Comparison of ENCODE assay signal across 23 mouse cellular contexts in the genomic region with DNA sequence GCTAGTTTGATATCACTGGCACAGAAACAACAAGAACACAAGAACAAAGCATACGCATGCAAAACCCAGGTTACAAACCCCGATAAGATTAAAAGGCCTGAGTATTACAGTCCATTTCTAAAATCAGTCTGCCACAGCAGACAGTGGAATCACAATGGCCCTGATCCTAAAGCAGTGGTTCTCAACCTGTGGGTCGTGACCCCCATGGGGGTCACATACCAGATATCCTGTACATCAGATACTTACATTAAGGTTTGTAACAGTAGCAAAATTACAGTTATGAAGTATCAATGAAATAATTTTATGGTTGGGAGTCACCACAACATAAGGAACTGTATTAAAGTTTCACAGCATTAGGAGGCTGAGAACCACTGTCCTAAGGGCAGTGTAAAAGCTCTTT.
A peak's percentile ranks its signal among the peaks of the same experiment; 100 is the strongest.
DNase-seq lines count a peak whose midpoint lies in the region; ATAC-seq and TF ChIP-seq lines count a peak whose summit lies in the region.
"Had no signal": no experiment of that assay in that cellular context is flagged by ENCODE, and none has a peak within 500 bp of the region (broad histone marks: within the 10 kb centered on the region; RNA-seq: fewer than 3 reads in every experiment).

No protein-coding gene starts in this region.

- no peaks in the 10 kb centered on the region for H3K9me3 ChIP-seq in heart, embryonic 10.5 days
- H3K9me3 ChIP-seq in heart, embryonic 11.5 days (replicated peaks; ENCODE audit: control insufficient read depth, low read length): no peaks in the 10 kb centered on the region
- H3K9me3 ChIP-seq in liver, embryonic 13.5 days (replicated peaks): no peaks in the 10 kb centered on the region
- H3K9me3 ChIP-seq in liver, postnatal 0 days (ENCODE audit: low read length): no peaks in the 10 kb centered on the region
- no peaks in the 10 kb centered on the region for H3K9me3 ChIP-seq in ES-E14 (ENCODE audit: control insufficient read depth, insufficient read depth, low read depth, low read length)
- H3K9me3 ChIP-seq in liver, embryonic 15.5 days (replicated peaks): no peaks in the 10 kb centered on the region
- H3K9me3 ChIP-seq: embryonic facial prominence, embryonic 10.5 days; embryonic facial prominence, embryonic 12.5 days; forebrain, embryonic 13.5 days; forebrain, embryonic 15.5 days; G1E had no signal

- H3K4me3 ChIP-seq in heart, embryonic 10.5 days: no peak overlapping the region
- no peak overlapping the region for H3K4me3 ChIP-seq in heart, embryonic 11.5 days (ENCODE audit: low read depth, low read length)
- H3K4me3 ChIP-seq in liver, embryonic 13.5 days (replicated peaks): no peak overlapping the region
- H3K4me3 ChIP-seq in liver, postnatal 0 days (ENCODE audit: low read depth, low read length): no peak overlapping the region
- no peak overlapping the region for H3K4me3 ChIP-seq in ES-E14 (ENCODE audit: insufficient read depth in 1 of 2, low read depth in 1 of 2, low read length in 2 of 2, poor library complexity in 1 of 2, severe bottlenecking in 1 of 2)
- no peak overlapping the region for H3K4me3 ChIP-seq in liver, embryonic 15.5 days (replicated peaks)
- H3K4me3 ChIP-seq: embryonic facial prominence, embryonic 10.5 days; embryonic facial prominence, embryonic 12.5 days; forebrain, embryonic 13.5 days; forebrain, embryonic 15.5 days had no signal

- H3K4me1 ChIP-seq in heart, embryonic 10.5 days: peaks cover 54% of the 10 kb centered on the region
- H3K4me1 ChIP-seq in heart, embryonic 11.5 days (ENCODE audit: control insufficient read depth, insufficient read depth, low read length): peaks cover 34% of the 10 kb centered on the region
- H3K4me1 ChIP-seq in liver, embryonic 13.5 days (replicated peaks): peaks cover 89% of the 10 kb centered on the region
- peaks cover 28% of the 10 kb centered on the region for H3K4me1 ChIP-seq in liver, postnatal 0 days (ENCODE audit: insufficient read depth)
- no peaks in the 10 kb centered on the region for H3K4me1 ChIP-seq in ES-E14 (ENCODE audit: control insufficient read depth in 2 of 2, insufficient read depth in 2 of 2, low read length in 2 of 2, poor library complexity in 1 of 2)
- peaks cover 80% of the 10 kb centered on the region for H3K4me1 ChIP-seq in liver, embryonic 15.5 days (replicated peaks)

- no peak for DNase-seq in heart, embryonic 10.5 days (ENCODE audit: low spot score)
- no peak for DNase-seq in liver, embryonic 13.5 days
- no peak for DNase-seq in liver, postnatal 0 days
- DNase-seq in ES-E14 (ENCODE audit: low read depth, low spot score): no peak
- DNase-seq in kidney, adult 9 months: no peak
- no peak for DNase-seq in frontal cortex, postnatal 36 days (ENCODE audit: low spot score in 2 of 2)
- DNase-seq: adrenal gland, adult 8-10 months; adrenal gland, postnatal 14 days; adrenal gland, postnatal 36 days; cerebellum, adult 11-12 months; cerebellum, adult 2 months; cerebellum, adult 9-10 months; cerebellum, postnatal 10 days; cerebellum, postnatal 25 days had no signal

- no peak for TF ChIP-seq CTCF in liver, postnatal 0 days (IDR thresholded peaks at IDR 0.05; ENCODE audit: low read depth)

- H3K27ac ChIP-seq in heart, embryonic 10.5 days: 0 out of 2 replicates have a peak overlapping the region, but pooled peaks have one; percentile 11
- no peak overlapping the region for H3K27ac ChIP-seq in heart, embryonic 11.5 days (ENCODE audit: low read depth, low read length)
- peak overlapping the region; percentile 100 for H3K27ac ChIP-seq in liver, embryonic 13.5 days
- no peak overlapping the region for H3K27ac ChIP-seq in liver, postnatal 0 days (ENCODE audit: low read depth)
- no peak overlapping the region for H3K27ac ChIP-seq in ES-E14 (ENCODE audit: insufficient read depth, low read depth, low read length, poor library complexity, severe bottlenecking)
- peak overlapping the region; percentile 58 for H3K27ac ChIP-seq in liver, embryonic 15.5 days (replicated peaks)
- H3K27ac ChIP-seq: embryonic facial prominence, embryonic 10.5 days; embryonic facial prominence, embryonic 12.5 days; forebrain, embryonic 13.5 days; forebrain, embryonic 15.5 days had no signal

- whole genome bisulfite sequencing in heart, embryonic 10.5 days: 93% methylated on average over 3 of the region's 3 CpGs
- WGBS in heart, embryonic 11.5 days (ENCODE audit: insufficient replicate concordance): 88% methylated on average over 3 of the region's 3 CpGs
- 75% methylated on average over 3 of the region's 3 CpGs for whole genome bisulfite sequencing in liver, embryonic 13.5 days (ENCODE audit: insufficient replicate concordance)
- WGBS in liver, postnatal 0 days (ENCODE audit: insufficient replicate concordance): 70% methylated on average over 3 of the region's 3 CpGs
- WGBS in liver, embryonic 15.5 days (ENCODE audit: insufficient replicate concordance): 63% methylated on average over 3 of the region's 3 CpGs

- no peaks in the 10 kb centered on the region for H3K27me3 ChIP-seq in heart, embryonic 10.5 days (ENCODE audit: insufficient read depth, poor library complexity, severe bottlenecking)
- no peaks in the 10 kb centered on the region for H3K27me3 ChIP-seq in heart, embryonic 11.5 days (ENCODE audit: control insufficient read depth, insufficient read depth, low read length)
- H3K27me3 ChIP-seq in liver, embryonic 13.5 days: no peaks in the 10 kb centered on the region
- no peaks in the 10 kb centered on the region for H3K27me3 ChIP-seq in liver, postnatal 0 days (ENCODE audit: insufficient read depth, low read length)
- no peaks in the 10 kb centered on the region; the same call in 1 of the 2 replicates for H3K27me3 ChIP-seq in liver, embryonic 15.5 days
- H3K27me3 ChIP-seq: embryonic facial prominence, embryonic 12.5 days; forebrain, embryonic 13.5 days; forebrain, embryonic 15.5 days had no signal

- H3K4me2 ChIP-seq in heart, embryonic 11.5 days: no peak overlapping the region
- H3K4me2 ChIP-seq in liver, embryonic 13.5 days: no peak overlapping the region
- no peak overlapping the region for H3K4me2 ChIP-seq in liver, postnatal 0 days (ENCODE audit: low read depth, low read length)
- no peak overlapping the region for H3K4me2 ChIP-seq in liver, embryonic 15.5 days
- H3K4me2 ChIP-seq: embryonic facial prominence, embryonic 12.5 days; forebrain, embryonic 13.5 days; forebrain, embryonic 15.5 days had no signal

- H3K36me3 ChIP-seq in heart, embryonic 10.5 days: no peaks in the 10 kb centered on the region
- H3K36me3 ChIP-seq in heart, embryonic 11.5 days (ENCODE audit: control insufficient read depth, insufficient read depth, low read length): no peaks in the 10 kb centered on the region
- no peaks in the 10 kb centered on the region for H3K36me3 ChIP-seq in liver, embryonic 13.5 days
- H3K36me3 ChIP-seq in liver, postnatal 0 days (replicated peaks; ENCODE audit: insufficient read depth, low read length): no peaks in the 10 kb centered on the region
- no peaks in the 10 kb centered on the region for H3K36me3 ChIP-seq in ES-E14 (ENCODE audit: control insufficient read depth, insufficient read depth, low read length, poor library complexity, severe bottlenecking)
- no peaks in the 10 kb centered on the region for H3K36me3 ChIP-seq in liver, embryonic 15.5 days (replicated peaks)
- H3K36me3 ChIP-seq: embryonic facial prominence, embryonic 10.5 days; embryonic facial prominence, embryonic 12.5 days; forebrain, embryonic 15.5 days; G1E had no signal

- in situ Hi-C loops in ES-E14 (cut with MboI; ENCODE audit: low sequenced_read_pairs in 2 of 2, unreplicated experiment in 2 of 2): no loop called here

- no peak for TF ChIP-seq EP300 in liver, postnatal 0 days (IDR thresholded peaks at IDR 0.05; ENCODE audit: low read depth)

- H3K9ac ChIP-seq in heart, embryonic 11.5 days (ENCODE audit: low read depth, low read length): no peak overlapping the region
- peak overlapping the region; percentile 18; the same call in 1 of the 2 replicates for H3K9ac ChIP-seq in liver, embryonic 13.5 days
- no peak overlapping the region for H3K9ac ChIP-seq in liver, postnatal 0 days (replicated peaks)
- H3K9ac ChIP-seq in ES-E14 (ENCODE audit: insufficient read depth, low read depth, low read length, poor library complexity, severe bottlenecking): no peak overlapping the region
- H3K9ac ChIP-seq in liver, embryonic 15.5 days: no peak overlapping the region
- H3K9ac ChIP-seq: embryonic facial prominence, embryonic 12.5 days; forebrain, embryonic 13.5 days; forebrain, embryonic 15.5 days had no signal

- no peak for ATAC-seq in heart, embryonic 11.5 days (replicated peaks; ENCODE audit: insufficient number of reproducible peaks, low FRiP score, low TSS enrichment)
- ATAC-seq in liver, embryonic 13.5 days (ENCODE audit: low read depth): no peak
- no peak for ATAC-seq in liver, postnatal 0 days
- no peak for ATAC-seq in liver, embryonic 15.5 days (ENCODE audit: insufficient read depth)
- ATAC-seq: activated CD4-positive, CD25-positive, alpha-beta regulatory T cell, adult 4 months; forebrain, embryonic 13.5 days; forebrain, embryonic 15.5 days; Patski had no signal

TF ChIP-seq in ES-E14, 5 proteins besides CTCF, POLR2A, EP300 and RAD21:
- no peak for TF ChIP-seq ZC3H11A (IDR thresholded peaks at IDR 0.05; ENCODE audit: borderline replicate concordance, low read depth, low read length)
- peak; percentile 69 for TF ChIP-seq CHD2 (IDR thresholded peaks at IDR 0.05; ENCODE audit: low read depth, low read length)

Comparison
In these comparisons a context has a peak if more than half of its experiments do, and no peak if none do; other contexts are left out.
1. H3K27ac ChIP-seq: peak in heart, embryonic 10.5 days (single experiment), liver, embryonic 13.5 days (single experiment) and liver, embryonic 15.5 days (single experiment); none in heart, embryonic 11.5 days (single experiment), liver, postnatal 0 days (single experiment) and ES-E14 (single experiment).